Mouse (Mus musculus) urinary bladder, adult 2 months (tissue): ENCODE results near the gene Ablim1. TPM values are rescaled to one million over a fixed set of nuclear protein-coding genes. Genes with fewer than 3 reads are reported as not detected.

Experiments
- DNase-seq: peaks from one replicate; pipeline ENCODE4 v3.0.0; 2022; ENCODE audit warnings: low spot score
- polyA plus RNA-seq: library from polyadenylated mRNA; depleted of rRNA; stranded (reverse); fragments of >200 nt; gene quantifications from 2 replicates; pipeline ENCODE4 v1.2.3, GENCODE M21; 2012

The Ablim1 gene
- polyA plus RNA-seq, 1 experiment: 24.3 TPM

DNA sequence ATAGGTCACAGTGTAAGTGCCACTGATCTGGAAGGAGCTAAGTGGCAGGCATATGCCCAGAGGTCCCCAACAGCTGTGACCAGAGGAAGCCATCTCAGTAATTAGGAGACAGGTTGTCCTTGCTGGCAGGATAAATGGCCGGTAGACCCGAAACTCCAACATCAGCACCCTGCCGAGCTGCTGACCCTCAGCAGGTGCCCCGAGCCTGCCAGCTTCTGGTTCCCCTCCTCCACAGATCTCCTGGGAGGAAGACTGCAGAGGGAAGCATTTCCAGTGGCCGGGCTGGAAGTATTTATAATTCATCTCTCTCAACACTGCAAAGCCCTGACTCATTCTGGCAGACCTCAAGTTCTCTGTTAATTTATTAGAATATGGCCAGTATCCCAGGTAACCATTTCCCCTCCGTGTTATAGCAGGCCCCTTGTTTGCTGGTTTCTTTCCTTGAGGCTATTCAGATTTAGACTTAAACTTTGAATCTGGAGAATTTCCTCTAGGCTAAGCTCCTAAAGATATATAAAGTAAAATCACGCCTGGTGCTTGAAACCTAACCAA is 93.0 kb downstream of the Ablim1 start:
- no peak for DNase-seq

DNA sequence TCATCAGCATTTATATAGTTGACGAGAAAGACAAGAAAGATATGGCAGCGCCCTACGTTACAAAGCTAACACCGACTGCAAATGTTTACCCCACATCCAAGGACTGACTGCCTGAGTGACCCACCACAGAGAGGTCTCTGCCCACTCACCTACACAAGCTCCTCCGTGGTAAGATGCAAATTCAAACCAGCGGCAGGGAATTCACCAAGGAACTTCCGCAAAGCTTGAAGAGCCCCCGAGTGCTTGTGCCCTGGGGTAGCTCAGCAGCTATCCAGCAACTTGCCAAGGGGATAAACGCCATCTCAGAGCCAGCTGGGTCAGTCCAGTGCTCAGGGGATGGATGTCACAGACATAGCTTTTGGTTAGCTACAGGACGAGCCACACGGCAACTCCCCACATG is 95.0 kb downstream of the Ablim1 start:
- no peak for DNase-seq

DNA sequence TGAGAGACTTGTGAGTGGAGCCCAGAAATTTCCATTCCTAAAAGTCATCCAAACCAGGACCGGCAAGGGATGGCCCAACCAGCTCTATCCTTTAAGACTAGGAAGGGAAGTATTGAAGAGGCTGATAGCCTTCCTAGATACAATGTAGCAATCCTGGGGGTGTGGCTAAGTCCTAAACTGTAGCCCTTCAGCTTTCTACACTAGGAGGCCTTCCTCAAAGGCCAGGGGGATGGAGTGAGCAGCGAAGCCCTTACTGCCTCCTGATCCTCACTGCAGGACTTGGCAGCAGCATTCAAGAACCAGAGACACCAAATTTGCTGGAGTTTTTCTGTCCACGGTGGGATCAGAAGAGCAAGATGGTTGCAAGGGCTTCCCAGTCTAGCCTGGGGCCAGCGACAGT is 97.6 kb downstream of the Ablim1 start:
- DNase-seq: no peak

DNA sequence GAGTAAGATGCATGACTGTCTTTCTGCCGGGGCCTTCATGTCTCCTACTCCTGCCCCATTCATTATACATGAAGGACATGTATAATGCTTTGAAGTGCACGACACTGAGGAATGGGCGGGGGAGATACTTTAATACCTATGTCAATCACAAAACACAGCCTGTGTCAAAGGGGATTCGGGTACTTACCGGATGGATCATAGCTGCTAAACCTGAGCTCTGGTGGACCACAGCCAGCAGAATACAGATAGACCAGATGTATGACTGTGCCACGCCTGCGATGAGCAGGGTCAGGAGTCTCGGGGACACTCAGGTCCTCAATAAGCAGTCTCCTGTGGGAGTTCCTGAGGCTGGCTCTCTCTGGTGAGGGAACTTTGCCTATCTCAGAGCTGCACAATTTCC is 99.2 kb downstream of the Ablim1 start:
- no peak for DNase-seq

DNA sequence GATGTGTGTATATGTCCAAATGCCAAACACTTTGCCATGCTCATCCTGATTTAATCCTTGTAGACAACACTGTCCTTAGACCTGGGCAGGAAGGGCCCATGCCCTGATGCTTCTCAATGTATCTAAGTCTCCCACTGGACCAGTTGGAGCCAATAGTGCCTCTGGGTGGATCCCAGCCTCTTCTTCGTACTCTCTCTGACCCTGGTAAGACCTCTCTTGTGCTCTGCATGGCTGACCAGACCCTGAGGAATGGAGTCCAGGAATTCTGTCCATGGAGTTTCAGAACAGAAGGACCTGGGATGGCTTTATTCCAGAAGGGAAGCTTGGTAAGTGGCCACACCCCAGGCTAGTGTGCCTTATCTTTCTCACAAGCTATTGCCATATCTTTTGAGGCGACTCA is 102.3 kb downstream of the Ablim1 start:
- no peak for DNase-seq

DNA sequence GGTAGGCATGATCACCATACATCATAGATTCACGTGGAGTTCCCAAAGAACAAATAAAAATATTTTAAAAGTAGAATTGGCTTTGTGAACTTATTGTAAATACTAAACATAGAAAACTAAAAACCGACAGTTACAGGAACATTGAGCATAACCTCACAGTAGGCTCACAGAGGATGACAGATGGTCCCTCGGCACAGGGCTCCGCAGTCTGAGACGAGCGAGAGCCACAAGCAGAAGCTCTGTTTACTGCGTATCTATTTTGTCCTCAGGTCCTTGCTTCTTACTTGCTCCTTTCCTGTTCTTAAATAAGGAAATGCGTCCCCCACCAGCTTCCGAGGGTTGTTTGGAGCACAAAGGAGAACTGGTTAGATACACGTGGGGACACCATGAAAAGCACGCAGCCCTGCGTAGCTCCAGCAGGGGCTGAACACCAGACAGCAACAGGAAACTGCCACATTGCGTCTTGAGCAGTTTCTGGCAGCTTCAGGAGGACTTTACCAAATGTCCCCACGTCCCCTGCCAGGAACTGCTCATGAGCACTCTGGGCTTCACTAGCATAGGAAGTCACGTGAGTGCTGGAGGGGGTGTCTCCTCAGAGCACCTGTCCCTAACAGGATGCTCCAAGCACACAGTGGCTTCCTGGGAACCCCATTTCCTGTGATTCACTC is 103.1 kb downstream of the Ablim1 start:
- no peak for DNase-seq

DNA sequence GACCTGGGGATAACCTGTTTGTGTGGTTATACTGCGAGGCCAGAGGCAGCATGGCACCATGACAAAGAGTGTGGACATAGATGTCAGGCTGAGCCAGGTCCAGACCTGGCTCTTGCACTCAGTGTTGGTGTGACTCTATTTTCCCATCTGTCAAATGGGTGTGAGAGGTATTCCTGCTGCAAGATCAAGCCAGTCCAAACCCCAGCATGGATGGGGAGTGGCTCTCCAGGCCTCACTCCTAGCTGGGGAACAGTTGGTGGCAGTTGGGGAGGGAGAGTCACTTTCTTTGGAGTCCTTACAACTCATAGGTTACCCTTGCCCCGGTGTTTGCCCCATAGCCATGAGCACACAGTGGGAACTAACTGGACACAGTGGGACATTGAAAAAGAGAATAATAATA is 103.8 kb downstream of the Ablim1 start:
- DNase-seq: no peak

DNA sequence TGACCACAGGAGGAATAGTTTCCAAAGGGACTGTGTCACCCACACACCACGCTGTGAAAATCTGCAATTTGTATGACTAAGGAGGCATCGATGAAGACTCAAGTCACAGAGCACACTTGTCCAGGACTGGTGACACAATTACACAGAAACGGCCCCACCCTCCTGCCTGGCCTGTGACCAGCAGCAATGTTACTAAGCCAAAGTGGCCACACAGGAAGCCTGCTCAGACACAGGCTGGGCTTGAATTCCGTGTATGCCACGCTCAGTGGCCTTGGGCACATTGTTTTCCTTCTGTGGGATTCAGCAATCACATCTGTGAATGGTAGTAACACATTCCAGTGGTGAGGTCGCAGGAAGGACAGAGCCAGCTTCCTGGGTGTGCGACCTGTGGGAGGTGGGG is 110.6 kb downstream of the Ablim1 start:
- no peak for DNase-seq

DNA sequence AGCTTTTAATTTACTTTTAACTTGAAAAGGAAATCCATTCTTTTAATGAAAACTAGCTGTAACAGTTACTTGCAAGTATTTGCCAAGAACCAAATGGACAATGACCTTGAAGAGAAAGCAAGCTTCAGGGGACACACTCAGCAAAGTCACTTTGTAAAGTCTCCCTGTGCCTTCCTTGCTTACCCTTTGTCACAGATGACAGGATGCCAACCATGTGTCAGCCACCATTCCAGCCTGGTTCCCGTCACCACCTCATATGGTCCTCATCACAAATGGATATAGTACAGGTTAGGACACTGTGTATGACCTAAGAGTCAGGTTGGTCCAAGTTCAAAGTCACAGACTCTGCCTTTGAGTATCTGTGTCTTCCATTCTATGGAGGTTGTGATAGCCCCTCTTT is 112.2 kb downstream of the Ablim1 start:
- no peak for DNase-seq

DNA sequence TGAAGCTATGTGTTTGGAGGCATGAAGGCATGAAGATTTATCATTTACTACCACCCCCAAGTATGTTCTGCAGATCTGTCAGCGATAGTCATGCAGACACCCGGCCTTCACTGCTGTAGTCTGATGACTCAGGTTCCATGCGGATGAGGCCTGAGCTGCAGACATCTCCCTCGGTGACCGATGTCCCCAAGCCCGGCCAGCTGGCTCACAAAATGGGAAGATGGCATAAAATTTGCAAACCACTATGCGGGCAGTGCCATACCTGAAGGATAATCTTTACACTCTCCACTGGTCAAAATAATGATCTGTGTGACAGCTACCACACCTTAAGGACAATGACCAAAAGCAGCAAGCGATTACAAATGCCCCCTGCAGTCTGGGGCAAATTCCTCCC is 113.6 kb downstream of the Ablim1 start:
- no peak for DNase-seq

DNA sequence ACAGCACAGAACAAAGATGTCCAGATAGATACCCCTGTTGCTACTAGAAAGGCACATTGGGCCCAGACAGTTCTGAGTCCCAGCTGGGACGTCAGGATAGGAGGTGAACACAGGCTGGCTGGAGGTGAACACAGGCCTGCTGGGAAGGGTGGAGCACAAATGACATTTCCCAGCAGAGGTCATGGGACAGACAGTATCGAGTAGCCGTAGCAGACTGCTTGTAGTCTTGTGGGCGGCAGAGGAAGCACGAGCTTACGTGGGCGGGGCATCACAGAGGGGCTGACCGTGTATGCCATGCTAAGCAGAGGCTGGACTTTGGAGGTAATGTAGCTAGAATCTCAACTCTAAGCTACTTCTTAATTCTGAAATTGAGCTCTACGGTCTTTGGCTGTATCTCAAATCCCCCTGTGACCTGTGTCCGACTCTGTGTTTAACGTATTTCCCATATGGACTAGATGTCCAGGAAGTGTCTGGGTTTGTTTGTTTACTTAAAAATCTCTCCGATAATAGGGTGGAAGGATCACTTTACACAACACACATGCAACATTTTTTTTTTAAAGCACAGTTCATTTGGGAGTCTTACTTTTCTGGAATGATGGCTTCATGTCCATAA is 114.1 kb downstream of the Ablim1 start:
- DNase-seq: no peak

DNA sequence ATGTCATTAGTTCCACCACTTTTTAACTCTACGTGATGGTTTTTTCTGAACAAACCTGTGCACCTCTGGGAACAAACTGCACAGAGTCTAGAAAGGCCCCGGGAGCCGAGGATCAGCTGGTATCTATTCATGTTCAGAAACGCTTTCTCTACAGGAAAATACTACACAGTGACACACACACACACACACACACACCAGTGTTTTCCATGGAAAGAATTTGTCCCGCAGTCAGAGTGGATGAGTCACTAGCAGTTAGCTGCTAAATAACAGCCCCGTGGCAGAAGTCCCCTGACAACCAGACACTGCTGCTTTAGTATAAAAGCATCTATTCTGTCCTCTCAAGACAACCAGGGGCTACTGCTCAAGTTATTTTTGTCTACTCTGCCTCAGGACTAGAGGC is 115.4 kb downstream of the Ablim1 start:
- no peak for DNase-seq

DNA sequence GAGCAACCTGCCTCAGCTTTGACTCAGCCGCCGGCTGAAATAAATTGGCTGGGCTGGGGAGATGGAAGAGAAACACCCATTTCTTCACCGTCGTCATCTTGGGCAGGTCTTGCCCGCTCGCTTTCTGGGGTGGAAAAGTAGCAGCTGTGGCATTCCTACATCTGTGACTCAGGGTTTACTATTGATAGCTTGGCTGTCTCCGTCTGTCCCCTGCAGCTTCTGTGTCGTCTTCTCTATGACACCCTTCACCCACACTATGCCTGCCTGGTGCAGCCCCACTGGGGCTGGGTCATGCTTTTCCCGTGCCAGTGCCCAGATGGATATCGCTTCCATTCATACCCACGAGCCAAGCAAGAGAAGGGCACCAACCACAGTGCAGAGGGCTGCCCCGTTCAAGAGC is 116.2 kb downstream of the Ablim1 start:
- no peak for DNase-seq

DNA sequence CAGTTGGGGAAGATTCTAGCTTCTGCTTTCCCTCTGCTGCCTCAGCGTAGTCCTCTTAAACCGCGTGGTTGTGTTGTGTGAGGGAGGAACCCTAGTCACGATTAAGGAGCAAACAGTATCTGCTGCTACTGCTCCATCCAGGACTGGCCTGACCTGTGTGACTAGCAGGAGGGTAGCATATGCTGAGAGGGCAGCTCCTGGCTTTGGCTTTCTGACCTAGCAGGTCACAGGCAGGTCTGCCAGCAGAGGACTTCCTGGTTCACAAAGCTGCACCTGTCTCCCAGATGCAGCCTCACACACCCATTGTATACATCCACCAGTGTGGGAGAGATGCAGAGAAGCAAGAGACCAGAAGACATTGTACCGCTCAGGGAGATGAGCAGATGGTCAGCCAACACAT is 116.7 kb downstream of the Ablim1 start:
- no peak for DNase-seq

DNA sequence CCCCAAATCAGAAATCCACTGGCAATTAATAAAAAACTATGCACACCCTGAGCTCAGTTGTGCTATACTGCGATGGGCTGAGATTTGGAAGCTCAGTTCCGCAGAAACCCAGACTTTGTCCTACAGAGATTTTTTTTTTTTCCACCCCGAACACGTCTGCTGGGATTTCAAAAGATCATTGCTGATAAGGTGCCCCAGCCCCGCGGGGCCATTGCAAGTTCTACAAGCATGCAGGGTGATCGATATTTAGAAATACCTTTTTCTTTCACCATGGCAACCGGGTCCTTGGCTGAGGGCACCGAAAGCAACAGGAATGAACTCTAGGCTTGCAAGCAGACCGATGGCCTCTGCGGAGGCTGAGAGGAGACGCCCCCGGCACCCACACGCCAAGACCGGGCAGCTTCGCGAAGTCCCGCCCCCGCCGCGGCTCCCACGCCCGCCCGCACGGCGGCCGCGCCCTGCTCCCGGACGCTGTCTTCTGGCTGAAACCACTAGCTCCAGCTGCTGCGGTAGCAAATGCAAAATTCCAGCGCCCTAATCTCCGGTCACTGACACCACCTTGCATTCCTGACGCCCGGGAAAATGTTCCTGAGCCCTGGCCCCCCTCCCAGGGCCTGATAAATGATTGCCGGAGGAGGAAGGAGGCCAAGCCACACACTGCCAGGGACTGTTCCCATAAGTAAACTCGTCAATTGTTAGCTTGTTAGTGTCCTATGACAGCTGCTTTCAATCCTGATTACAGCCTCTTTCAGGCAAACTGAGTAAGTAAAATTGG is 117.5 kb downstream of the Ablim1 start:
- DNase-seq: peak; percentile 48

DNA sequence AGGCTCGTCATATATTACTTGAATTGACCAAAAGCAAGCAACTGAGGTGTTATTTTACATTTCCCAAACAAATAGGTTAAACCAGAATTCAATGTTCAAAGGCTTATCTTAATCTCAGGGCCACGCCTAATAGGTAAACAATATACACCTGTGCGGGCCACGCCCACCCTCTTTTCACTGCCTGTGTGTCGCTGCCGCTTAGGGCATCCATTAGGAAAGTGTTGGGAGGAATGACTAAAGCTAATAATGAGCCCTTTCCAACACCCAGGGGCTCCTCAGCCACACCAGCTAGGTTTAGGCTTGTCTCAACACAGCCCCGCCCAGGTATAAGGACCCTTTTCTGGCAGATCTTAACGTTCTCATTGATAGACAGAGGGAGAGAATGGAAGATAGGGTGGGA is 118.1 kb downstream of the Ablim1 start:
- DNase-seq: no peak

DNA sequence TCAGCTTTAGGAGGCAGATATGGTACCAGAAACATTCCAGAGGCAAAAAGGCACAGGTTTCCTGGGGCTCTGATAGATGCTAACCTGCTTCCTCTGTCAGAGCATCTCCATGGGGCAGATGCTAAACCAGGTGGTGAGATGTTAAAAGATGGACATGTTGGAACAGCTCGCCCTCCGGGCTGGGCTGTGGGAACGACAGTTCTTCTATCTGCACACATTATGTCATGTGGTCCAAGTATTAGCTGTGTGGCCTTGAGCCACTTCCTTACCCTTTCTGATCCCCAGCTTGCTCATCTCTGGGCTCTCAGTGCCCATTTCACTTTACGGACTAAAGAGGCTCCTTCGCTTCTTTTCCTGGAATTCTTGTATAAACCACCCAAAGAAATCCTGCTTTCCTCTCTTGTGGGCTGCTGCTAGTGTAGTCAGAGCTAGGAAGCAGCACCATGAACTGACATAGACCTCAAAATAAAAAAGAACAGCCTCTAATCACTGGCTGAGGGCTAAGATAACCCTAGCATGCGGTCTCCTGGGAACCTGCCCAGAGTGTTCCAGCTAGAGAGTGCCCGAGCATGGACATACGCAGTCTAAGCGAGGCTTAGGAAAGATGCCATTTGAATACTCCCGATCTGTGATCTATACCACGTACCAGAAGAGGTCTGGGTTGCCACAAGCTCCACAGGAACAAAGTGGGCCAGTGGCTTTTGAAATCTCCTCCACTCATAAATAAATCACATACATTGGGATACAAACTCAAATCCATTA is 119.4 kb downstream of the Ablim1 start:
- DNase-seq: no peak

DNA sequence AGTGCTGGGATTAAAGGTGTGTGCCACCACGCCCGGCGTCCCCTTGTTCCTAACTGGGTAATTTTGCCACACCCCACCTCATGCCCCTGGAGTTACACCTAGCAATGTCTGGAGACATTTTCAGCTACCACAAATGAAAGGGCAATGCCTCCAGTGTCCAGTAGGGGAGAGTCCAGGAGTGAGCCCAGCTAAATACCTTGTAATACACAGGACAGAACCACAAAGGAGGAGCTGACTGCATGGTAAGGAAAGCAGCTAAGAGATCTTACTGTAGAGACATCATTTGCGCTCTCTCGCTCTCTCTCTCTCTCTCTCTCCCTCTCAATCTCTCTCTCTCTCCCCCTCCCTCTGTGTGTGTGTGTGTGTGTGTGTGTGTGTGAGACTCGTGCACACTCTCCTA is 120.8 kb downstream of the Ablim1 start:
- no peak for DNase-seq

DNA sequence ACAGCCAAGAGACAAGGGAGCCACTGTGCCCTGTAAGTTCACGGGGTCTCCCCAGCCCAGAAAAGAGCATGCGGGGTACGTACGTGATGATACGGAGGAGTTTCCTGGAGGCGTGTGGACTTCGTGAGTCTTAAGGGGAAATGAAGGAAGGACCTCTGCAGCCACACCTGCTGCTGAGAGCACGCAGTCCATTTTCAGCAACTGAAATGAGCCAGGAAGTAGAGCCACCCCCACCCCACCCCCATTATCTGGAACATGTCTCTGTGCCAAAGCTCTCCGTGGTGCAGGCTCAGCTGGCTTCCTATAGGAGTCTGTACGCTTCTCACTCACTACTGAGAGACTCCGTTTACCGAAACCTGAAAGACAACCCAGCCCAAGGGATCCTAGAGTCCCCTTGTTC is 121.3 kb downstream of the Ablim1 start:
- no peak for DNase-seq

DNA sequence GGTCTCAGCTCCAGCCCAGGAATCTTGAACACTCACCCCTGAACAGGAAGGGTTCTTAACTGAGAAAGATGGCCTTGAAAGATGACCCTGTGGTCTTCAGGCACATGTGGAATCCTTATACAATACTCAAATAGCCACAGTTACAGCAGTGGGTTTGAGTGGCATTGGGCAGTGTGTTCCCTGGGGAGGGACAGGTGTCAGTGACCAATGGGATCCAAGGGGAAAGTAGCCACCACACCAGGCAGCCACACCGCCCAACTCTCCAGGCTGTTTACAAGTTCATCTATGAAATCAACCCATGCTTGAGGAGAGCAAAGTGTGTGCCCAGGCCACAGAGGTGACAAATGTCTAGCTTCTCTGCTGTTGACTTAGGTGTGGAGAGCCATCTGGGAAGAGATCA is 123.6 kb downstream of the Ablim1 start:
- DNase-seq: no peak

DNA sequence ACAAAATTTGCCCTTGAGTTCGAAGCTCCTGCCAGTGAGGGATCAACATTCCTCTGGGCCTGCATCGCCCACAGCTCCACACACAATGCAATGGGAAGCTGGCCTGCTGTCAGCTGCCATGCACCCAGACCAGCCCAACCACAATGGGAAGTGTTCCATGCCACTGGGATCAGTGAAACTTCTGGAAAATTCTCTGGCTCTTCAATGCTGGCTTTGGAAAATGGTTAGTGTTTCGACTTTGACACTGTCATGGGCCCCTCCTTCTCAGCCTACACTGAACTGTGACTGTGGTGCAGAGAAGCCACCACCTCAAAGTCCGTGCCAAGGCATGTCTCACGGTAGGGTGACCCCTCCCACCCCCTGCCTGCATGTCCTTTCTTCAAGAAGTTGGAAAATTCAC is 125.3 kb downstream of the Ablim1 start:
- DNase-seq: no peak

DNA sequence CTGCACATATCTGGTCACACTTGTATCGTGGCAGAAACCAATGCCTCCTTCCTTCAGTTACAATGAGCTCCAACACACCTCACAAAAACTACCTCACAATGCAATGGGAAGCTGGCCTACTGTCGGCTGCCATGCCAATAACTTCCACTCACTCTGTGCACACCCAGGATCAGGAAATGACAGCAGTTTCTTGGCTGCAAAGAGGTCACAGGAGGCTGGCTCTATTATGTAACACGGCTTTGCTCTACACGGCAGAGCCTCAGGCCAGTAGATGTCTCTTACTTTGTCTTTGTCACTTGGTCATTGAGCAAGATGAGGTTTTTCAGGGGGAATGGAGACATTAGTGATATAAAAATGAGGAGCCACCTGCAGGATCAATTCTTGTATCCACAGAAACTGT is 126.2 kb downstream of the Ablim1 start:
- DNase-seq: no peak
